Mouse (Mus musculus): ENCODE data around the gene 4933405L10Rik. TPM values are rescaled to one million over a fixed set of nuclear protein-coding genes. Genes with fewer than 3 reads are reported as not detected.

The 4933405L10Rik gene
- polyA plus RNA-seq, 1 experiment from 2014 or later, result 0.15 TPM

Other genes starting within 250 kb of the 4933405L10Rik start
- 35.1 and 54.8 TPM in 2 replicates for gene Tppp3, start 236.1 kb upstream of the 4933405L10Rik start, polyA plus RNA-seq (2015; fragmentation: Nextera tagmentation; extraction: Ambion mirVana)
- gene Zdhhc1, start 210.8 kb upstream of the 4933405L10Rik start, polyA plus RNA-seq (2015; fragmentation: Nextera tagmentation; extraction: Ambion mirVana), result 28.8 and 31.3 TPM in 2 replicates
- 1.4 and 1.7 TPM in 2 replicates for gene Hsd11b2, start 188.9 kb upstream of the 4933405L10Rik start, polyA plus RNA-seq (2015; fragmentation: Nextera tagmentation; extraction: Ambion mirVana)
- gene Atp6v0d1, start 141.6 kb upstream of the 4933405L10Rik start, polyA plus RNA-seq (2015; fragmentation: Nextera tagmentation; extraction: Ambion mirVana), result 184 and 193 TPM in 2 replicates
- gene Ripor1, start 102.4 kb upstream of the 4933405L10Rik start, polyA plus RNA-seq (2015; fragmentation: Nextera tagmentation; extraction: Ambion mirVana), result 26.5 and 29.0 TPM in 2 replicates
- 150 and 152 TPM in 2 replicates for gene Ctcf, start 71.1 kb upstream of the 4933405L10Rik start, polyA plus RNA-seq (2015; fragmentation: Nextera tagmentation; extraction: Ambion mirVana)
- gene Agrp, start 70.3 kb upstream of the 4933405L10Rik start, polyA plus RNA-seq (2015; fragmentation: Nextera tagmentation; extraction: Ambion mirVana), result 0.47 and 0.69 TPM in 2 replicates
- gene Carmil2, start 21.4 kb upstream of the 4933405L10Rik start, polyA plus RNA-seq (2015; fragmentation: Nextera tagmentation; extraction: Ambion mirVana), result 12.1 and 12.3 TPM in 2 replicates
- gene Acd, start 6.6 kb upstream of the 4933405L10Rik start, polyA plus RNA-seq (2015; fragmentation: Nextera tagmentation; extraction: Ambion mirVana), result 105 and 107 TPM in 2 replicates
- gene Pard6a, start 6.5 kb upstream of the 4933405L10Rik start, polyA plus RNA-seq (2015; fragmentation: Nextera tagmentation; extraction: Ambion mirVana), result 47.1 and 52.0 TPM in 2 replicates
- 17.3 and 19.3 TPM in 2 replicates for gene Enkd1, start 555 bp downstream of the 4933405L10Rik start, polyA plus RNA-seq (2015; fragmentation: Nextera tagmentation; extraction: Ambion mirVana)
- gene Gfod2, start 51.0 kb downstream of the 4933405L10Rik start, polyA plus RNA-seq (2015; fragmentation: Nextera tagmentation; extraction: Ambion mirVana), result 84.5 and 88.0 TPM in 2 replicates
- gene Ranbp10, start 119.7 kb downstream of the 4933405L10Rik start, polyA plus RNA-seq (2015; fragmentation: Nextera tagmentation; extraction: Ambion mirVana), result 11.8 and 13.9 TPM in 2 replicates
- 0.61 and 0.84 TPM in 2 replicates for gene Tsnaxip1, start 120.1 kb downstream of the 4933405L10Rik start, polyA plus RNA-seq (2015; fragmentation: Nextera tagmentation; extraction: Ambion mirVana)
- 65.0 and 66.4 TPM in 2 replicates for gene Cenpt, start 145.6 kb downstream of the 4933405L10Rik start, polyA plus RNA-seq (2015; fragmentation: Nextera tagmentation; extraction: Ambion mirVana)
- 70.5 and 73.6 TPM in 2 replicates for gene Thap11, start 147.5 kb downstream of the 4933405L10Rik start, polyA plus RNA-seq (2015; fragmentation: Nextera tagmentation; extraction: Ambion mirVana)
- gene Nutf2, start 152.9 kb downstream of the 4933405L10Rik start, polyA plus RNA-seq (2015; fragmentation: Nextera tagmentation; extraction: Ambion mirVana), result 189 and 218 TPM in 2 replicates
- gene Edc4, start 173.2 kb downstream of the 4933405L10Rik start, polyA plus RNA-seq (2015; fragmentation: Nextera tagmentation; extraction: Ambion mirVana), result 55.6 and 59.1 TPM in 2 replicates
- gene Nrn1l, start 185.9 kb downstream of the 4933405L10Rik start, polyA plus RNA-seq (2015; fragmentation: Nextera tagmentation; extraction: Ambion mirVana), result not detected in 2 replicates
- 11.3 and 12.0 TPM in 2 replicates for gene Pskh1, start 192.8 kb downstream of the 4933405L10Rik start, polyA plus RNA-seq (2015; fragmentation: Nextera tagmentation; extraction: Ambion mirVana)
- gene Ctrl, start 226.2 kb downstream of the 4933405L10Rik start, polyA plus RNA-seq (2015; fragmentation: Nextera tagmentation; extraction: Ambion mirVana), result 2.0 and 2.2 TPM in 2 replicates
- 36.3 and 39.7 TPM in 2 replicates for gene Psmb10, start 230.8 kb downstream of the 4933405L10Rik start, polyA plus RNA-seq (2015; fragmentation: Nextera tagmentation; extraction: Ambion mirVana)
- 0.41 and 0.50 TPM in 2 replicates for gene Lcat, start 235.7 kb downstream of the 4933405L10Rik start, polyA plus RNA-seq (2015; fragmentation: Nextera tagmentation; extraction: Ambion mirVana)